Mouse (Mus musculus): ENCODE results near the gene Psmd5. TPM values are rescaled to one million over a fixed set of nuclear protein-coding genes. Genes with fewer than 3 reads are reported as not detected.

The Psmd5 gene
- polyA plus RNA-seq, 1 experiment: 1.2 TPM

DNA sequence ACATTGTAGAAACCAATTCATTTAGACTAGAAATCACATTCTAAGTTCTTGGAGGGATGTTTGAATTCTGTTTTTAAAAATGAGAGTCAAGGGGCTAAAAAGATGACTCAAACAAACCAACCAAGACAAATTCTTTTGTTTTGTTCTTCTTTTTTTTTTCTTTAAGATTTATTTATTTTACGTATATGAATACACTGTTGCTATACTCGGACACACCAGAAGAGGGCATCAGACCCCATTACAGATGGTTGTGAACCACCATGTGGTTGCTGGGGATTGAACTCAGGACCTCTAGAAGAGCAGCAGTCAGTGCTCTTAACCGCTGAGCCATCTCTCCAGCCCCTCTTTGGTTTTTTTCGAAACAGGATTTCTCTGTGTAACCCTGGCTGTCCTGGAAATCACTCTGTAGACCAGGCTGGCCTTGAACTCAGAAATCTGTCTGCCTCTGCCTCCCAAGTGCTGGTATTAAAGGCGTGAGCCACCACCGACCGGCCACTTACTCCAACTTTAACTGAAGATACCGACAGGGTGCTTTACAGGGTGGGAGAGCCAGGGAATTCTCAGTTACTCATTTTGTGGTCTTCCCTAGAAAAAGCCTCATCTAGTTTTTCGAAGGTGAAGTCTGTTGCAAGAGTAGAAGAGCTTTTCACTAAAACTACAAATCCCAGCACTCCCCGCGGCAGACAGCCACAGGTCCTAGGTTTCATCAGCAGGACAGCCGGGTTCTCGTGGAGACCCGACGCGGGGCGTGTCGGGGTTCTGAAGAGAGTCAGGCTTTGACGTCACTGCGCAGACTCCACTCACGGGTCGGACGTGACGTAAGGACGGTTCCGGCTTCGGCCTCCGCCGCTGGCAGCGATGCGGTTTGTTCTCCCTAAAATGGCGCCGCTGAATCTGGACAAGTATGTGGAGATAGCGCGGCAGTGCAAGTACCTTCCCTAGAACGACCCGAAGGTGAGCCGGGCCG, 73.0 kb downstream of the Psmd5 start:
- Histone ChIP-seq H3K4me3 (replicated peaks) (peak overlapping the region; percentile 76), H3K4me1 (ENCODE audit: control insufficient read depth) (peaks cover 81% of the 10 kb centered on the region), H3K27me3 (ENCODE audit: control insufficient read depth) (no peaks in the 10 kb centered on the region), H3K36me3 (ENCODE audit: control insufficient read depth) (peaks cover 38% of the 10 kb centered on the region), H3K9me3 (ENCODE audit: control insufficient read depth, low read length) (no peaks in the 10 kb centered on the region)
- TF ChIP-seq TAL1 (IDR thresholded peaks at IDR 0.05; ENCODE audit: low read length) (no peak), GATA1 (IDR thresholded peaks at IDR 0.05; ENCODE audit: low read length) (no peak)

DNA sequence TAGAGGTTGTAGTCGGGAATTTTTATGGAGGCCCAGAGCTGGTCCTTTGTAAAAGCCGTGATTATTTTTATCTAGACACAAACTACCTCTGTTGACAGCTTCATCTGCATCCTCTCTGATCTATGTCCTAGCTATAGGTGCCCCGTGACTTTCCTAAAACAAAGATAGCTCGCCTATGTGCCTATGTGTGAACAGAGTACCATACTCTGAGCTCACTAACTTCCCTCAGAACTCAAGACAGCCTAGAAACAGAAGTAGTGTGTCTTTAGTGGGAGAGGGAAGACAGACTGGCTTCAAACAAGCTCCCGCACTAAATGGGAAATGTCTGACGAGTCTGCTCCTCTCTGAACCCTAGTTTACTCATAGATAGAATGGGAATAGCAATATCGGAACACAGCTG, 74.4 kb downstream of the Psmd5 start:
- TF ChIP-seq TAL1 (IDR thresholded peaks at IDR 0.05; ENCODE audit: low read length) (no peak), GATA1 (IDR thresholded peaks at IDR 0.05; ENCODE audit: low read length) (no peak)
- peaks cover 34% of the 10 kb centered on the region for H3K36me3 ChIP-seq (ENCODE audit: control insufficient read depth)
- peak overlapping the region; percentile 86 for H3K4me3 ChIP-seq (replicated peaks)
- H3K27me3 ChIP-seq (ENCODE audit: control insufficient read depth): no peaks in the 10 kb centered on the region
- H3K9me3 ChIP-seq (ENCODE audit: control insufficient read depth, low read length): no peaks in the 10 kb centered on the region
- peaks cover 75% of the 10 kb centered on the region for H3K4me1 ChIP-seq (ENCODE audit: control insufficient read depth)

Other genes starting within 250 kb of the Psmd5 start
- gene Gapvd1, start 119.7 kb downstream of the Psmd5 start, polyA plus RNA-seq (2012): 3.0 and 5.0 TPM in 2 replicates
- gene Hspa5, start 103.0 kb downstream of the Psmd5 start, polyA plus RNA-seq (2012): 8.1 and 12.3 TPM in 2 replicates
- 0.81 and 1.1 TPM in 2 replicates for gene Rabepk, start 75.1 kb downstream of the Psmd5 start, polyA plus RNA-seq (2012)
- gene Fbxw2, start 48.7 kb downstream of the Psmd5 start, polyA plus RNA-seq (2012): 3.9 and 5.1 TPM in 2 replicates
- not detected in 2 replicates for gene Gm34653, start 42.0 kb downstream of the Psmd5 start, polyA plus RNA-seq (2012)
- not detected in 2 replicates for gene Cutal, start 572 bp downstream of the Psmd5 start, polyA plus RNA-seq (2012)
- gene Phf19, start 39.1 kb upstream of the Psmd5 start, polyA plus RNA-seq (2012): 1.8 and 2.1 TPM in 2 replicates
- gene Traf1, start 86.8 kb upstream of the Psmd5 start, polyA plus RNA-seq (2012): not detected in 2 replicates
- not detected in 2 replicates for gene Hc, start 186.5 kb upstream of the Psmd5 start, polyA plus RNA-seq (2012)
- not detected in 2 replicates for gene AI182371, start 226.6 kb upstream of the Psmd5 start, polyA plus RNA-seq (2012)
- gene Cntrl, start 234.5 kb upstream of the Psmd5 start, polyA plus RNA-seq (2012): 0.63 and 0.89 TPM in 2 replicates

All from erythroblast, embryonic 14.5 days (primary cell).